Mouse (Mus musculus): Measurements from ENCODE around the gene Litaf. TPM values are rescaled to one million over a fixed set of nuclear protein-coding genes. Genes with fewer than 3 reads are reported as not detected.

The Litaf gene
- polyA plus RNA-seq, 1 experiment, result 17.7 TPM

DNA sequence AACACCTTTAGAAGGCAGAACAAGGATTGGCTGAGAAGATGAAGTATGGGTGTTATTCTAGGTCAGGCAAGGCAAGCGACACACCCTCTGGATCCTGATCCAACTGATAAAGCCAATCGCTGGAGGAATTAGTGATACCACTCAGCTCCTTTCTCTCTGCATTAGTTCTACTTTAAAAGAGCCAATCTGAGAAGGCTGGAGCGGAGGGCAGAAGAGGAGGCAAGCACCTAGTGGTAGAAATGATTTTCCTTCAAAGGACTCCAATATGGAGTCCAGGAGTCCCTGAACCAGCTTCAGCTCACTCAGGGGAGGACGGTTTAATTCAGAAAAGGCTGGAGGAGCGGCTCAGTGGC lies 74.2 kb downstream of the Litaf start:
- TF ChIP-seq CTCF (IDR thresholded peaks at IDR 0.05; ENCODE audit: control insufficient read depth, insufficient read depth, insufficient replicate concordance, low read depth, low read length), result no peak
- TF ChIP-seq POLR2A (IDR thresholded peaks at IDR 0.05; ENCODE audit: control insufficient read depth, low read depth, low read length), result no peak
- H3K27me3 ChIP-seq (ENCODE audit: control insufficient read depth, insufficient read depth, low read length), result no peaks in the 10 kb centered on the region
- H3K36me3 ChIP-seq (ENCODE audit: control insufficient read depth, insufficient read depth, low read length), result no peaks in the 10 kb centered on the region
- H3K4me1 ChIP-seq (ENCODE audit: control insufficient read depth, insufficient read depth, low read length), result peaks cover 2% of the 10 kb centered on the region
- H3K4me3 ChIP-seq (ENCODE audit: control insufficient read depth, low read depth, low read length), result peak overlapping the region; percentile 87
- H3K27ac ChIP-seq (ENCODE audit: control insufficient read depth, insufficient read depth, low read depth, low read length), result peak overlapping the region; percentile 87; the same call in 1 of the 2 replicates

DNA sequence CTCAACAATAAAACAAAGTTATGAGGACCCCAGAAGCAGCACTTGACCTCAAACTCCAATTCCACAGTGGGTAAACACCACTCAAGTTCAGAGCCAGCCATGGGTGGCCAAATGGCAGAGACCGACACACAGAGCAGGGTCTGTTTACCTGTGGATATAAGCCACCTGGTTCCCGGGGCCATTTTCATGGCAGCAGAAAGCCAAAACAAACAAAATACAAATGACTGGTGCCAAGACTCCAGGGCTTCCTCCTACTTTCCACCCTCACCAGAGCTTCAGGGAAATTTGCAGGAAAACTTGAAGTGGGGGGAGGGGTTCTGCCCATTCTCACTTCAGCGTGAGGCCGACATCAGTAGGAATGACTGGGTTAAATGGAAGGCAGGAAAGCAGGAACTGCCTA lies 75.2 kb downstream of the Litaf start:
- Histone ChIP-seq H3K27me3 (ENCODE audit: control insufficient read depth, insufficient read depth, low read length) (no peaks in the 10 kb centered on the region), H3K36me3 (ENCODE audit: control insufficient read depth, insufficient read depth, low read length) (no peaks in the 10 kb centered on the region), H3K4me3 (ENCODE audit: control insufficient read depth, low read depth, low read length) (no peak overlapping the region), H3K27ac (ENCODE audit: control insufficient read depth, insufficient read depth, low read depth, low read length) (no peak overlapping the region; the same call in 1 of the 2 replicates), H3K4me1 (ENCODE audit: control insufficient read depth, insufficient read depth, low read length) (peaks cover 2% of the 10 kb centered on the region)
- TF ChIP-seq POLR2A (IDR thresholded peaks at IDR 0.05; ENCODE audit: control insufficient read depth, low read depth, low read length) (no peak), CTCF (IDR thresholded peaks at IDR 0.05; ENCODE audit: control insufficient read depth, insufficient read depth, insufficient replicate concordance, low read depth, low read length) (no peak)

DNA sequence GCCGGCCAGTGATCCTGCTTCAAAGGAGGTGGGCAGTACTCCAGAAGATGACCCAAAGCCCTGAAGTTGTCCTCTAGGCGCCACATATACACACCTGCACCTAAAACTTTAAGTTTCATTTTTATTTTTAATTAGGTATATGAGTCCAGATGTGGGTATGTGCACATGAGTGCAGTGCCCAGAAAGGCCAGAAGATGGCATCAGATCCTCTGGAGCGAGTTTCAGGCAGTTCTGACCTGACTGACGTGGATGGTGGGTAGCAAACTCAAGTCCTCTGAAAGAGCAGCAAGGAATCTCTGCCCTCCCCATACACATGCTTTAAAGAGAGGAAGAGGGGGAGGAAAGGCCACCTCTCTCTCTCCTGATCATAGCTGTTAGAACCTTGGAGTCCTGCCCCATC lies 76.1 kb downstream of the Litaf start:
- Histone ChIP-seq H3K4me3 (ENCODE audit: control insufficient read depth, low read depth, low read length) (no peak overlapping the region), H3K27me3 (ENCODE audit: control insufficient read depth, insufficient read depth, low read length) (no peaks in the 10 kb centered on the region), H3K4me1 (ENCODE audit: control insufficient read depth, insufficient read depth, low read length) (peaks cover 2% of the 10 kb centered on the region), H3K36me3 (ENCODE audit: control insufficient read depth, insufficient read depth, low read length) (no peaks in the 10 kb centered on the region), H3K27ac (ENCODE audit: control insufficient read depth, insufficient read depth, low read depth, low read length) (no peak overlapping the region)
- TF ChIP-seq POLR2A (IDR thresholded peaks at IDR 0.05; ENCODE audit: control insufficient read depth, low read depth, low read length), result no peak
- peak; percentile 32; the same call in 1 of the 2 replicates for TF ChIP-seq CTCF (IDR thresholded peaks at IDR 0.05; ENCODE audit: control insufficient read depth, insufficient read depth, insufficient replicate concordance, low read depth, low read length)

- Histone ChIP-seq H3K4me3 (ENCODE audit: control insufficient read depth, low read depth, low read length) (no peak overlapping the region), H3K27me3 (ENCODE audit: control insufficient read depth, insufficient read depth, low read length) (no peaks in the 10 kb centered on the region), H3K36me3 (ENCODE audit: control insufficient read depth, insufficient read depth, low read length) (no peaks in the 10 kb centered on the region), H3K4me1 (ENCODE audit: control insufficient read depth, insufficient read depth, low read length) (peaks cover 2% of the 10 kb centered on the region), H3K27ac (ENCODE audit: control insufficient read depth, insufficient read depth, low read depth, low read length) (no peak overlapping the region)
- TF ChIP-seq POLR2A (IDR thresholded peaks at IDR 0.05; ENCODE audit: control insufficient read depth, low read depth, low read length) (no peak), CTCF (IDR thresholded peaks at IDR 0.05; ENCODE audit: control insufficient read depth, insufficient read depth, insufficient replicate concordance, low read depth, low read length) (no peak)
Measured at GRCm38 (mm10) chr16:10989361-10989760, 76.6 kb downstream of the Litaf start.

DNA sequence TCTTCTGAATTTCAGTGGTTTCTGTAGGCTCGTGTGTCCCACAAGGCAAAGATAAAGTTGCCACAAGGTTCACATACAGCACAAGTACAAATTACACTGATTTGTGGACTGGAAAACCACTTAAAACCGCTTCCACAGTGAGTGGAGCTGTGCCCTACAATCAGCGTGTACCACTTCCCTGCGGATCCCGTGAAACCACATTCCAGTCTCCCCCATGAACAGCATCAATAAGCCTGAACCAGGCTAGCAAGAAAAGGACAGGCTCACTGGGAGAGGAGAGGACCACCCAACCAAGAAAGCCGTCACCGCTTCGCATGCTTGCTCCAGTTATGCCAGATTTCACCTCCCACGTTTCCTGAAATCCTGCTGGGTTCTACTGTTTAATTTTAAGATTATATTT lies 77.7 kb downstream of the Litaf start:
- no peaks in the 10 kb centered on the region for H3K27me3 ChIP-seq (ENCODE audit: control insufficient read depth, insufficient read depth, low read length)
- no peak for TF ChIP-seq CTCF (IDR thresholded peaks at IDR 0.05; ENCODE audit: control insufficient read depth, insufficient read depth, insufficient replicate concordance, low read depth, low read length)
- TF ChIP-seq POLR2A (IDR thresholded peaks at IDR 0.05; ENCODE audit: control insufficient read depth, low read depth, low read length), result no peak
- H3K4me3 ChIP-seq (ENCODE audit: control insufficient read depth, low read depth, low read length), result no peak overlapping the region
- H3K27ac ChIP-seq (ENCODE audit: control insufficient read depth, insufficient read depth, low read depth, low read length), result peak overlapping the region; percentile 56
- no peaks in the 10 kb centered on the region for H3K36me3 ChIP-seq (ENCODE audit: control insufficient read depth, insufficient read depth, low read length)
- peaks cover 2% of the 10 kb centered on the region for H3K4me1 ChIP-seq (ENCODE audit: control insufficient read depth, insufficient read depth, low read length)

DNA sequence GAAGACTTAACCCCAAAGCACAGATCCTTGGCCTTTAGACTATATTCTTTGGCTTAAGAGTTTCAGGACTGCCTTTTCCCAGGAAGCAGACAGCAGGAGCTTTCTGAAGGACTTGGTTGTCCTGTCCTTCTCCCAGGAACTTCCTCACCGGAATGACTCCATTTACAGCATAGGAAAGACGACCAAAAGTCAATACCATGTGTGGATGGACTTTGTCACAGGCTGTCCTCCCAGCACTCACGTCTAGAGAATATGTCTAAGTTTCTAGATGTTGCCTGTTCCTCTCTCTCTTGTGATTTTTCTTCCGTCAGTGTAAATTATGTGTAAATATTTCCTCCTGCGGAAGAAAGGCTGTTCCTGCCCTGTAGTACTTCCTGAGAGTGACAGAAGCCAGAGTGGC lies 81.4 kb downstream of the Litaf start:
- Histone ChIP-seq H3K27ac (ENCODE audit: control insufficient read depth, insufficient read depth, low read depth, low read length) (no peak overlapping the region), H3K36me3 (ENCODE audit: control insufficient read depth, insufficient read depth, low read length) (no peaks in the 10 kb centered on the region), H3K27me3 (ENCODE audit: control insufficient read depth, insufficient read depth, low read length) (no peaks in the 10 kb centered on the region), H3K4me1 (ENCODE audit: control insufficient read depth, insufficient read depth, low read length) (no peaks in the 10 kb centered on the region), H3K4me3 (ENCODE audit: control insufficient read depth, low read depth, low read length) (no peak overlapping the region)
- TF ChIP-seq CTCF (IDR thresholded peaks at IDR 0.05; ENCODE audit: control insufficient read depth, insufficient read depth, insufficient replicate concordance, low read depth, low read length) (no peak), POLR2A (IDR thresholded peaks at IDR 0.05; ENCODE audit: control insufficient read depth, low read depth, low read length) (no peak)

DNA sequence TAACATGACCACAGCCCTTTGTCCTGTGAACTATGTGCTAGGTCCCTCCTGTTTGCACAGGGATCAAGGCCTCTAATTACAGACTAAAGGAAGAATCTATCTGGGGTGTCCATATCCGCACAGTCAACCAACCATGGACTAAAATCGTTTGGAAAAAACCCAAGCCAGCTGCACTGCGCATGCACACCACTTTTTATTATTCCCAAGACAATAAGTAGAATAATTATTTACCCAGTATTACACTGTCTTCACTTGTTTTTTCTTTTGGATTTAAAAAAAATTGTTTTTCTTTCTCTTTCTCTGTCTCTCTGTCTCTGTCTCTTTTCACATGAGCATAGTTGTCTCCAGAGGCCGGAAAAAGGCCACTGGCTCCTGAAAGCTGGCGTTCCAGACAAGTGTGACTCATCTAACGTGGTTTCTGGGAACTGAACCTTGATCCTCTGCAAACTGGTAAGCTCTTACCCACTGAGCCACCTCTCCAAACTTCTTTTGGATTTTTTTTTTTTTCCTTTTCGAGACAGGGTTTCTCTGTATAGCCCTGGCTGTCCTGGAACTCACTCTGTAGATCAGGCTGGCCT lies 84.4 kb downstream of the Litaf start:
- H3K4me3 ChIP-seq (ENCODE audit: control insufficient read depth, low read depth, low read length), result no peak overlapping the region
- no peak for TF ChIP-seq POLR2A (IDR thresholded peaks at IDR 0.05; ENCODE audit: control insufficient read depth, low read depth, low read length)
- no peak for TF ChIP-seq CTCF (IDR thresholded peaks at IDR 0.05; ENCODE audit: control insufficient read depth, insufficient read depth, insufficient replicate concordance, low read depth, low read length)
- H3K27me3 ChIP-seq (ENCODE audit: control insufficient read depth, insufficient read depth, low read length), result no peaks in the 10 kb centered on the region
- no peak overlapping the region for H3K27ac ChIP-seq (ENCODE audit: control insufficient read depth, insufficient read depth, low read depth, low read length)
- H3K36me3 ChIP-seq (ENCODE audit: control insufficient read depth, insufficient read depth, low read length), result no peaks in the 10 kb centered on the region
- H3K4me1 ChIP-seq (ENCODE audit: control insufficient read depth, insufficient read depth, low read length), result no peaks in the 10 kb centered on the region; the same call in 1 of the 2 replicates

Data from testis, adult 2 months (tissue).